Mouse (Mus musculus) kidney, embryonic 15.5 days (tissue): ENCODE data around the gene Fam69b. TPM values are rescaled to one million over a fixed set of nuclear protein-coding genes. Genes with fewer than 3 reads are reported as not detected.

Source experiments
- microRNA counts: library from miRNA; unstranded; fragments of <30 nt; microRNA quantifications from one replicate; lab custom pipeline; 2016
- microRNA-seq: library from miRNA; unstranded; fragments of <30 nt; microRNA quantifications from one replicate; pipeline ENCODE4, GENCODE M21; 2016
- polyA plus RNA-seq: library from polyadenylated mRNA; unstranded; fragments of >200 nt; fragmentation: Nextera tagmentation; extraction: Ambion mirVana; gene quantifications from 2 replicates; pipeline ENCODE4 v1.2.1, GENCODE M21; 2015

Gene Fam69b
- polyA plus RNA-seq, 1 experiment from 2014 or later: 32.9 TPM

MicroRNAs within 50 kb of the gene (microRNA counts, 519-probe panel; counts per million panel counts)
- microRNA mmu-miR-126-3p (lab: Ali Mortazavi, UCI) (3,888 counts per million, percentile 94 among the panel's probes with 10 or more counts), microRNA mmu-miR-126-5p (lab: Ali Mortazavi, UCI) (3,355 counts per million, percentile 88 among the panel's probes with 10 or more counts)

Small RNA genes lying within 50 kb of the gene (microRNA-seq; reads per million reads assigned to microRNA genes)
- gene Mir126a (1.5 reads per million, percentile 2 among the genes with 10 or more reads in this experiment), gene Mir126b (not detected)

Other genes starting within 250 kb of the Fam69b start
- gene Snapc4, start 247.8 kb upstream of the Fam69b start, polyA plus RNA-seq: 27.9 and 31.3 TPM in 2 replicates
- 110 and 115 TPM in 2 replicates for gene Entr1, start 239.1 kb upstream of the Fam69b start, polyA plus RNA-seq
- 113 TPM in 2 replicates for gene Pmpca, start 239.1 kb upstream of the Fam69b start, polyA plus RNA-seq
- gene Inpp5e, start 219.3 kb upstream of the Fam69b start, polyA plus RNA-seq: 22.4 and 25.8 TPM in 2 replicates
- 25.3 and 26.0 TPM in 2 replicates for gene Sec16a, start 183.2 kb upstream of the Fam69b start, polyA plus RNA-seq
- 22.0 and 24.6 TPM in 2 replicates for gene Notch1, start 111.8 kb upstream of the Fam69b start, polyA plus RNA-seq
- 218 and 219 TPM in 2 replicates for gene Egfl7, start 48.4 kb upstream of the Fam69b start, polyA plus RNA-seq
- gene Gm20532, start 41.8 kb upstream of the Fam69b start, polyA plus RNA-seq: not detected in 2 replicates
- 41.7 and 47.7 TPM in 2 replicates for gene Agpat2, start 24.0 kb upstream of the Fam69b start, polyA plus RNA-seq
- not detected in 2 replicates for gene Lcn4, start 42.8 kb downstream of the Fam69b start, polyA plus RNA-seq
- not detected in 2 replicates for gene Abo, start 236.5 kb downstream of the Fam69b start, polyA plus RNA-seq